Mouse (Mus musculus) neutrophil, adult 59 days (primary cell): ENCODE results near the gene Zfp292. TPM values are rescaled to one million over a fixed set of nuclear protein-coding genes. Genes with fewer than 3 reads are reported as not detected.

ENCODE experiments used
- total RNA-seq, 2 experiments: library from RNA; stranded (reverse); gene quantifications; 1 replicate in 1 of 2; 2 replicates in 1 of 2; pipeline ENCODE4 v1.2.4; 2023

Zfp292 gene
- total RNA-seq, result 10 to 100 TPM; 20.4 to 23.2 TPM

DNA sequence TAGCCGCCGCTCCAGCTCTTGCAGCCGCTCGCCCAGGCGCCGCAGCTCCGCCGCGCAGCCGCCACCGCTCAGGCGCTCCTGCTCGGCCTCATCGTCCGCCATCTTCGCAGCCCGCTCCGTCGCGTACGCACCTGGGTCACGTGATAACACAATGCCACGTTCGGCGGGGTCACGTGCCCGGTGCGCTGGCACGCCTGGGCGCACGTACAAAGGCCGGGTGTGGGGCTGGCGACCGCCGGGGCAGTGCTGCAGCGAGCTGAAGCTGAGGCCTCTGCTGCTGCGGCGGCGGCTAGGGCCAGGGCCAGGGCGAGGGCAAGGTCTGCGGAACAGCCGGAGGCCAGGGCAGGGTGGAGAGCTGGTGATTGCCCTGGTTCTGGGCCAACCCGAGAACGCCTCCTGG lies at the start of gene Zfp292:
Gene Zfp292, minus strand, starts transcription at position 143 of the 400 bp plus-strand sequence.

DNA sequence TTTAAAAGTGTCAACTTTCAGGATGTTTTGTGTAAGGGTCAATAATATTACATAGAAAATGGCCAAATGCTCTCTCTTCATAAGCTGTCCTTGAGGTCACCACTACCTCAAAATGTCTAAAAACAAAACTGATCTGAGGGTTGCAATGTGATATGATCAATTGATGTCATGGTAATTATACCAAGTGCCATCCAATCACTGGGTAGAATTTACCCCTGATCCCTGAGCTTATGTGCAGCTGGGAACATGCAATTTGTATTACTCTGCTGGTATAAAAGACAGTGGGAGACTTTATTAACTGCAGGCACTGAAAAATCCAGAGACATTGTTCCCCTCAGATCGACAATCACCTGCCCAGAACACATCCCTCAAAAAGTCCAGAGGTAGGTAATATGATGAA lies 10.7 kb upstream of the Zfp292 start, which contains the start of gene Cga:
Gene Cga, plus strand, starts transcription at position 301 of the 400 bp plus-strand sequence.

DNA sequence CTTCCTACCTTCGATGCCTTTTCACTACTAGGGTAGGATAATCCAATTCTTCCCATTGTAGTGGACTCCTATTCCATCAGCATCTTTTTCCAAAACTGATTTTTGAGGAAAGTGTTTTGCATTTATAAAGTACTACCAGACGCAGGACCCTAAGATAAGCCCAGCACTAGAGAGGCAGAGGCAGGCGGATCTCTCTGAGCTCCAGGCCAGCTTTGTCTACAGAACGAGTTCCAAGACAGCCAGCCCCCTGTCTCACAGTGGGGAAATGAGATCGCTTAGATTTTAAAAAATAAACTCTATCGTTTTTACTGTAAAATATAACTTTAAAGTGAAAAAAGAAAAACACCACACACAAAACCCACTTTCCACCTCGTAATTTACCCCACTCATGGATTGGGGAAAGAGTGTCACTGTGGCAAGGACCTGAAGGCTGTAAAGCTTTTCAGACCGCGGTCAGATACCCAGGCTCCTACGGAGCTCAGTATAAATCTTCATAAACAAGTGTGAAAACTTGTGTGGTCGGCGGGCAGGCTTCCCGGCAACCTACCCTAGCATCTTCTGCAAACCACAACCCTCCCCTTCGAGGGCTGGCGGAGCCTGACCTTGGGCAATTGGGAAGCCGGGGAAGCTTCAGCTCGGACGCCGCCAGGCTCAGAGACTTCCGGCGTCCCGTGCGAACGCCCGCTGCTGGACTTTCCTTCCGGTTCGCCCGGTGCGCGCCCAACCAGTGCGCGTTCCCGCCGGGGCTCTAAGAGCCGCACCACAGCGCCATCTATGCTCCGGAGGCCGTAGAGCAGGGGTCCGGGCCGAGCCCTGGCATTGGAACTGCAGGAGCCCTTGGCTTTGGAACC lies 104.9 kb downstream of the Zfp292 start, which contains the start of gene Smim8:
Gene Smim8, minus strand, starts transcription at position 747 of the 851 bp plus-strand sequence.

DNA sequence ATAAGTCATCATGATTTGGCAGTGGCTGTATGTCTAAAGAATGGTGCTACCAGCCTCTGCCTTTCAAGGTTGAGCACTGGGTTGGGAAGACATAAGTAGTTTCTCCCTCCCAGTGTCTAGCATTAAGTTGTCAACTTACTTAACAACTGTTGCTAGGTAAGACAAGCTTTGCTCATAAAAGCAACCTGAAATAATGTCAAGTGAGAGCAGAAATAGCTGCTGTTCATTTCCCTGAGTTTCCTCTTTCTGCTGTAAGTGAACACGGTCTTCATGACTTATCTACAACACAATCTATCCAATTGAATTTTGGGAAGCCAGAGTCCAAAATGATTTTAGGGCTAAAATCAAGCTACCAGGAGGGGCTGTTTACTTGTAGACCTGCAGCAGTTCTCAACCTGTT lies 126.6 kb downstream of the Zfp292 start, which contains the start of gene Gm136:
Gene Gm136, minus strand, starts transcription at position 101 of the 400 bp plus-strand sequence.

Other genes with a start within 250 kb of the Zfp292 start
- 1 to 10 TPM; 8.1 to 8.2 TPM for gene Slc35a1, start 195.5 kb downstream of the Zfp292 start, total RNA-seq
- not detected for gene Cfap206, start 152.8 kb downstream of the Zfp292 start, total RNA-seq
- not detected for gene Gm136, start 126.7 kb downstream of the Zfp292 start, total RNA-seq
- 1 to 10 TPM; 7.9 to 9.0 TPM for gene Smim8, start 104.5 kb downstream of the Zfp292 start, total RNA-seq
- not detected for gene Cga, start 10.8 kb upstream of the Zfp292 start, total RNA-seq